Mouse (Mus musculus): ENCODE data around the gene Tbx19. TPM values are rescaled to one million over a fixed set of nuclear protein-coding genes. Genes with fewer than 3 reads are reported as not detected.
A peak's percentile ranks its signal among the peaks of the same experiment; 100 is the strongest.

Tbx19 gene
- polyA plus RNA-seq, 1 experiment from 2014 or later: not detected

DNA sequence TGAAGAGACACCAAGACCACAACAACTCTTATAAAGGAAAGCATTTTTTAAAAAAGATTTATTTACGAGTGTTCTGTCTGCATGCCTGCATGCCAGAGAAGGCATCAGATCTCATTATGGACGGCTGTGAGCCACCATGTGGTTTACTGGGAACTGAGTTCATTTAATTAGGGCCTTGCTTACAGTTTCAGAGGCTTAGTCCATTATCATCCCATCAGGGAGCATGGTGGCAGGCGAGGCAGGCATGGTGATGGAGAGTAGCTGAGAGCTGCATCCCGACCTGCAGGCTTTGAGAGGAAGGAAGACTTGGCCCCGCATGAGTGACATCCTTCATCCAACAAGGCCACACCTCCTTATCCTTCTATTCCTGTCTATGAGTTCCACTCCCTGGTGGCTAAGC, 52.1 kb downstream of the Tbx19 start:
- TF ChIP-seq CTCF (IDR thresholded peaks at IDR 0.05; ENCODE audit: low read depth): no peak
- TF ChIP-seq EP300 (optimal IDR thresholded peaks at IDR 0.05): no peak
- DNase-seq (ENCODE audit: low spot score): no peak
- H3K36me3 ChIP-seq (ENCODE audit: control insufficient read depth, insufficient read depth, low read length): no peaks in the 10 kb centered on the region
- H3K27me3 ChIP-seq (ENCODE audit: control insufficient read depth, insufficient read depth, low read length): no peaks in the 10 kb centered on the region
- no peaks in the 10 kb centered on the region for H3K4me1 ChIP-seq (replicated peaks; ENCODE audit: control insufficient read depth, insufficient read depth)
- ATAC-seq (ENCODE audit: low FRiP score, low TSS enrichment): no peak
- WGBS: 65% methylated on average over 5 of the region's 5 CpGs
- no peak overlapping the region for H3K4me3 ChIP-seq (ENCODE audit: low read depth, low read length)
- H3K4me2 ChIP-seq (replicated peaks; ENCODE audit: low read depth): no peak overlapping the region
- H3K27ac ChIP-seq (replicated peaks): no peak overlapping the region
- H3K9ac ChIP-seq (ENCODE audit: low read length): no peak overlapping the region
- H3K9me3 ChIP-seq (ENCODE audit: control insufficient read depth, low read length): no peaks in the 10 kb centered on the region

DNA sequence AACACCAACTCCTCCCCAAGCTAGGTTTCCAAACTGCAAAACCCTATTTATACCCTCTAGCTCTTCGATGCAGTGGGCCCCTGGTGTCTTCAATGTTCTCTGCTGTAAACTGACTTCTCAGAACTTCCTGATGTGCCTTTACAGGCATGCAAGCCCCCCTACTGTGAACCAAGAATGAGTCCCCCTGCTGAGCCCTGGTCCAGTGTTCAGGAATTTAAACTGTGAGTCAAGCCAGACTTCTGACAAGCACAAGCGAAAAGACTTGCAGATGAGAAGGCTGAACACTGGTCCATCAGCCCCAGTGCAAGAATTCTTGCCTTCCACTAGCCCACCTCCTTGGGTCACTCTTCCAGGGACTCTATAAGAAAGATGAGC, 54.6 kb downstream of the Tbx19 start:
- TF ChIP-seq CTCF (IDR thresholded peaks at IDR 0.05; ENCODE audit: low read depth): no peak
- no peak for TF ChIP-seq EP300 (optimal IDR thresholded peaks at IDR 0.05)
- no peak overlapping the region for H3K4me3 ChIP-seq (ENCODE audit: low read depth, low read length)
- H3K4me1 ChIP-seq (replicated peaks; ENCODE audit: control insufficient read depth, insufficient read depth): no peaks in the 10 kb centered on the region
- H3K9me3 ChIP-seq (ENCODE audit: control insufficient read depth, low read length): no peaks in the 10 kb centered on the region
- no peaks in the 10 kb centered on the region for H3K27me3 ChIP-seq (ENCODE audit: control insufficient read depth, insufficient read depth, low read length)
- H3K36me3 ChIP-seq (ENCODE audit: control insufficient read depth, insufficient read depth, low read length): no peaks in the 10 kb centered on the region
- ATAC-seq (ENCODE audit: low FRiP score, low TSS enrichment) (no peak), DNase-seq (ENCODE audit: low spot score) (no peak)
- H3K9ac ChIP-seq (ENCODE audit: low read length): no peak overlapping the region
- 70% methylated on average over 2 of the region's 2 CpGs for WGBS
- H3K4me2 ChIP-seq (replicated peaks; ENCODE audit: low read depth): no peak overlapping the region
- no peak overlapping the region for H3K27ac ChIP-seq (replicated peaks)

DNA sequence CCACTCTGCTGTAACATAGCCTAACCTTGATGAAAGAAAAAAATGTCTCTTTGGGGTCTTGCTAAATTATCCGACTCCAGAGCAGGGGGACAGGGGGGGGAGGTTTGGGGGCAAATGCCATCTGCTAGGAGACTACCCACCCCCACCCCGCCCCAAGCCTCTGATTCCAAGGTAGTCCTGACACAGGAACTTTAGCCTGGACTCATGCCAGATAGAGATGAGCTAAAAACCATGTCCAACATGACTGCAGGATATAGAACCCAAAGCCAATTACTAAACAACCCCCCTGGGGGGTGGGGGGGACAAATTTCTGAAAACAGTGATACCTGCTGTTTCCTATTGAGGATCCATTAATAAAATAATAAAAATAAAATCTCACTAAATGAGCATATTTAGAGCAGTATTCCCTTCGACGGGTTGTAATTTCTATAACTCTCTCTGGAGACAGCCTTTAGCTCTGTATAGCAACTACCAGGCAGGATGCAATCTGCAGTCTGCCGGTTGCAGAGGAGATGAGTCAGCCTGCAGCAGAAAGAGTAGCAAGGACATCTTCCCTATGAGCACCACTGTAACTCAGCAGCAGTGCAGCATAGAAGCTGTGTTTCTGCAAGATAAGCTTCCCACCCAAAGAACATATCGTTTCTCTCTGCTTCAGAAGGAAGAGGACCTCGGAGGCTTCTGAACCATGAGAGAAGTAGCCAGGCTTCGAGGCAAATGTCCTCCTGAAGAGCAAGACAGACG, 55.1 kb downstream of the Tbx19 start:
- Histone ChIP-seq H3K27me3 (ENCODE audit: control insufficient read depth, insufficient read depth, low read length) (no peaks in the 10 kb centered on the region), H3K4me3 (ENCODE audit: low read depth, low read length) (no peak overlapping the region), H3K4me1 (replicated peaks; ENCODE audit: control insufficient read depth, insufficient read depth) (no peaks in the 10 kb centered on the region), H3K9me3 (ENCODE audit: control insufficient read depth, low read length) (no peaks in the 10 kb centered on the region), H3K27ac (replicated peaks) (no peak overlapping the region), H3K9ac (ENCODE audit: low read length) (no peak overlapping the region), H3K36me3 (ENCODE audit: control insufficient read depth, insufficient read depth, low read length) (no peaks in the 10 kb centered on the region), H3K4me2 (replicated peaks; ENCODE audit: low read depth) (no peak overlapping the region)
- ATAC-seq (ENCODE audit: low FRiP score, low TSS enrichment): no peak
- no peak for DNase-seq (ENCODE audit: low spot score)
- 70% methylated on average over 9 of the region's 9 CpGs for WGBS
- no peak for TF ChIP-seq CTCF (IDR thresholded peaks at IDR 0.05; ENCODE audit: low read depth)
- TF ChIP-seq EP300 (optimal IDR thresholded peaks at IDR 0.05): no peak

DNA sequence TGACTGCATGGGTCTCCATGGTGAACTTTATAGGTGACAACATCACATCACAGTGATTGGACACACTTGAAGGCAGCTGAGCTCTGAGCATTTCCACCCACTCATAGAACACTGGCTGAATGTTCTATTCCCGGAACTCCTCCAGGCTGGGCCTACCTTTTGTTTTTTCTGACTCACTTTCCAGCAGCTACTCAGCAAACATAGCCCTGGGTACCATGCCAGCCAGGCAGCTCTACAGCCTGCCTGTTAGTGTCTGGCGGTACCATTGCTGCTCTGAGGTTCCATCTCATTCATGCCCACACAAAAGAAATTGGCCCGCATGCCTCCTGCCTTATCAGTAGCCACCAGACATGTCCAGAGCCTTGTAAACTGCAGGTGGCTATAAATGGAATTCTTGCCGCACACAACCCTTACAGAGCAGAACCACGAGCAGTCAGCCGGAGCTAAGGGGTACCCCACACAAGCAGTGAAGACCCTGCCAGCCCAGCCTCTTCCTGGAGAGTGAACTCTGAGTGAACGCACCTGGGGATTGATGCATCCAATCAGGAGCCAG, 55.8 kb downstream of the Tbx19 start:
- ATAC-seq (ENCODE audit: low FRiP score, low TSS enrichment) (peak; percentile 73), DNase-seq (ENCODE audit: low spot score) (peak; percentile 52)
- H3K4me3 ChIP-seq (ENCODE audit: low read depth, low read length): no peak overlapping the region
- WGBS: 54% methylated on average over 7 of the region's 7 CpGs
- no peak overlapping the region for H3K27ac ChIP-seq (replicated peaks)
- H3K9me3 ChIP-seq (ENCODE audit: control insufficient read depth, low read length): no peaks in the 10 kb centered on the region
- no peak overlapping the region for H3K4me2 ChIP-seq (replicated peaks; ENCODE audit: low read depth)
- no peaks in the 10 kb centered on the region for H3K4me1 ChIP-seq (replicated peaks; ENCODE audit: control insufficient read depth, insufficient read depth)
- no peaks in the 10 kb centered on the region for H3K27me3 ChIP-seq (ENCODE audit: control insufficient read depth, insufficient read depth, low read length)
- H3K36me3 ChIP-seq (ENCODE audit: control insufficient read depth, insufficient read depth, low read length): no peaks in the 10 kb centered on the region
- H3K9ac ChIP-seq (ENCODE audit: low read length): no peak overlapping the region
- TF ChIP-seq EP300 (optimal IDR thresholded peaks at IDR 0.05) (no peak), CTCF (IDR thresholded peaks at IDR 0.05; ENCODE audit: low read depth) (no peak)

DNA sequence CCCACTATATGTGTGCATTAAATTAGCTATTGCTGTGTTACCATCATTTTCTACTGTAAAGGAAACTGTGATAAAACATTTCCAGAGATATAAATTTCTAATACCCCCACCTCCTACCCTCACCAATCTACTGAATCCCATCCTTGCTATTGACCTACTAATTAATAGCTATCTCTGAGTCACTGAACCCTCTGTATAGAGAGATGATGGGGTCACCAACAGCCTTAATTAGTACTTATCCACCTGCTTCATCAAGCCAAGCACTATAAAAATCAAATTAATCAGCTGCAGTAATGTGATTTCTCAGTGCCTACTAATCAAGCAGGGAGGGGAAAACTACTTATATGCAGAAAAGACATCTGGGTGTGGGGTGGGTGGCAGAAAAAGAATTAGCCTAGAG, 61.0 kb downstream of the Tbx19 start:
- H3K9me3 ChIP-seq (ENCODE audit: control insufficient read depth, low read length): no peaks in the 10 kb centered on the region
- ATAC-seq (ENCODE audit: low FRiP score, low TSS enrichment): no peak
- no peak overlapping the region for H3K4me2 ChIP-seq (replicated peaks; ENCODE audit: low read depth)
- no peak overlapping the region for H3K9ac ChIP-seq (ENCODE audit: low read length)
- H3K4me3 ChIP-seq (ENCODE audit: low read depth, low read length): no peak overlapping the region
- no peak for DNase-seq (ENCODE audit: low spot score)
- H3K27me3 ChIP-seq (ENCODE audit: control insufficient read depth, insufficient read depth, low read length): no peaks in the 10 kb centered on the region
- H3K4me1 ChIP-seq (replicated peaks; ENCODE audit: control insufficient read depth, insufficient read depth): no peaks in the 10 kb centered on the region
- TF ChIP-seq CTCF (IDR thresholded peaks at IDR 0.05; ENCODE audit: low read depth) (no peak), EP300 (optimal IDR thresholded peaks at IDR 0.05) (no peak)
- no peaks in the 10 kb centered on the region for H3K36me3 ChIP-seq (ENCODE audit: control insufficient read depth, insufficient read depth, low read length)
- no peak overlapping the region for H3K27ac ChIP-seq (replicated peaks)

DNA sequence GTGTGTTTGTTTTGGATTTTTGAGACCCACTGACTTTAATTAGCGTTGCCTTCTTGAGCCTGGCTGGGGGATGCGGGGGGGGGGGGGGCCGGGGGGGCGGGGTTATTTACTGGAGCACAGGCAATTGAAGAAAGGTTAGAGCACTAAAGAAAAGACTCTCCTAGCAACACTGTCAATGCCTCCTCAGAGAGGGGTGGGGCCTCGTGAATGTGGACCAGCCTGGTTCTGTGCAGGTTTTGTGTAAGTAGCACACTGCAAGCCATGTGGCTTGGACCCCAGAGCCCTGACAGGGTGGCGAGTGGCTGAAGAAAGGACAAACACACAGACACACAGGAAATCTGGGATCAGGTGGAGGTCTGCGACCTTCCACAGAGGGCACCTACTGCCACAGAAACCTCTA, 65.7 kb downstream of the Tbx19 start:
- ATAC-seq (ENCODE audit: low FRiP score, low TSS enrichment): no peak
- no peak for DNase-seq (ENCODE audit: low spot score)

More for the DNA sequence above, 65.7 kb downstream of the Tbx19 start:
- no peaks in the 10 kb centered on the region for H3K36me3 ChIP-seq (ENCODE audit: control insufficient read depth, insufficient read depth, low read length)
- H3K27me3 ChIP-seq (ENCODE audit: control insufficient read depth, insufficient read depth, low read length): no peaks in the 10 kb centered on the region
- no peaks in the 10 kb centered on the region for H3K9me3 ChIP-seq (ENCODE audit: control insufficient read depth, low read length)
- H3K4me3 ChIP-seq (ENCODE audit: low read depth, low read length): no peak overlapping the region
- WGBS: 44% methylated on average over 7 of the region's 7 CpGs
- no peak for TF ChIP-seq CTCF (IDR thresholded peaks at IDR 0.05; ENCODE audit: low read depth)
- no peak for TF ChIP-seq EP300 (optimal IDR thresholded peaks at IDR 0.05)
- no peak overlapping the region for H3K4me2 ChIP-seq (replicated peaks; ENCODE audit: low read depth)
- no peaks in the 10 kb centered on the region for H3K4me1 ChIP-seq (replicated peaks; ENCODE audit: control insufficient read depth, insufficient read depth)
- H3K9ac ChIP-seq (ENCODE audit: low read length): no peak overlapping the region
- no peak overlapping the region for H3K27ac ChIP-seq (replicated peaks)
